ENCODE assay signal across 8 mouse cellular contexts in the genomic region with DNA sequence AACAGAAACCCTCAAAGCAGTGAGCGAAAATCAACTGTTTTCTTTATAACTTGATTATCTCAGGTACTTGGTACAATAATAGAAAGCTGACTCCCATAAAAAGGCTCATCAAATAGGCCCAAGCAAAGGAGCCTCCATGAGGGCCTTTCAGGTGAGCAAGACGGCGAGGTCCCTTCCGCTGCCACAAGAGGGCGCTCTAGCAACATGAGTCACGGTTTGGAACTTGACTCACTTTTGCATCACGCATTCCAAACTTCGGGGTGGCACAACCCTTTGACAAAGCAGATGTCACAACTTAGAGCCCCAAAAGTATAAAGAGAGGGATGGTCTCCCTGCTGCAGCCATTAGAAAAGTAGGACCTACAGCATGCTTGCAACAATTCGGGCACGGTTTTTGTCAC. TPM values are rescaled to one million over a fixed set of nuclear protein-coding genes. Genes with fewer than 3 reads are reported as not detected.
DNase-seq lines count a peak whose midpoint lies in the region; ATAC-seq lines count a peak whose summit lies in the region.

No protein-coding gene starts in this region.

- 17% methylated on average over 10 of the region's 10 CpGs for WGBS in forebrain, embryonic 14.5 days
- 16% methylated on average over 10 of the region's 10 CpGs for WGBS in forebrain, embryonic 16.5 days
- WGBS in heart, embryonic 15.5 days, result 18% methylated on average over 10 of the region's 10 CpGs

- no peaks in the 10 kb centered on the region for H3K27me3 ChIP-seq in forebrain, embryonic 14.5 days (replicated peaks; ENCODE audit: control insufficient read depth, insufficient read depth, low read length)
- 0 out of 2 replicates have a peak, but pooled peaks cover 3% of the 10 kb centered on the region for H3K27me3 ChIP-seq in forebrain, embryonic 16.5 days (replicated peaks; ENCODE audit: control insufficient read depth, insufficient read depth, low read length)
- no peaks in the 10 kb centered on the region for H3K27me3 ChIP-seq in heart, embryonic 15.5 days

- no peak for ATAC-seq in forebrain, embryonic 14.5 days
- ATAC-seq in forebrain, embryonic 16.5 days, result no peak
- ATAC-seq in heart, embryonic 15.5 days (replicated peaks; ENCODE audit: insufficient number of reproducible peaks, insufficient read depth, low FRiP score, low read depth), result no peak

- no peaks in the 10 kb centered on the region for H3K9me3 ChIP-seq in forebrain, embryonic 14.5 days (replicated peaks; ENCODE audit: control insufficient read depth, low read length)
- H3K9me3 ChIP-seq in forebrain, embryonic 16.5 days (ENCODE audit: control insufficient read depth, low read length), result no peaks in the 10 kb centered on the region
- no peaks in the 10 kb centered on the region for H3K9me3 ChIP-seq in heart, embryonic 15.5 days (replicated peaks)

- H3K36me3 ChIP-seq in forebrain, embryonic 14.5 days (ENCODE audit: control insufficient read depth, insufficient read depth, low read length), result no peaks in the 10 kb centered on the region
- H3K36me3 ChIP-seq in forebrain, embryonic 16.5 days (ENCODE audit: control insufficient read depth, insufficient read depth), result no peaks in the 10 kb centered on the region
- no peaks in the 10 kb centered on the region for H3K36me3 ChIP-seq in heart, embryonic 15.5 days

- H3K4me1 ChIP-seq in forebrain, embryonic 14.5 days (ENCODE audit: control insufficient read depth, insufficient read depth, low read length), result no peaks in the 10 kb centered on the region
- H3K4me1 ChIP-seq in forebrain, embryonic 16.5 days (replicated peaks; ENCODE audit: control insufficient read depth, insufficient read depth, low read length), result no peaks in the 10 kb centered on the region
- H3K4me1 ChIP-seq in heart, embryonic 15.5 days (replicated peaks), result no peaks in the 10 kb centered on the region

- no peak overlapping the region for H3K4me3 ChIP-seq in forebrain, embryonic 14.5 days (ENCODE audit: low read depth, low read length)
- H3K4me3 ChIP-seq in forebrain, embryonic 16.5 days (replicated peaks; ENCODE audit: low read length), result no peak overlapping the region
- no peak overlapping the region for H3K4me3 ChIP-seq in heart, embryonic 15.5 days

- H3K27ac ChIP-seq in forebrain, embryonic 14.5 days (ENCODE audit: low read depth, low read length), result no peak overlapping the region
- no peak overlapping the region for H3K27ac ChIP-seq in forebrain, embryonic 16.5 days (ENCODE audit: low read length)
- H3K27ac ChIP-seq in heart, embryonic 15.5 days, result no peak overlapping the region

- H3K9ac ChIP-seq in forebrain, embryonic 14.5 days (ENCODE audit: low read length), result no peak overlapping the region
- no peak overlapping the region for H3K9ac ChIP-seq in forebrain, embryonic 16.5 days (replicated peaks; ENCODE audit: low read depth, low read length)
- no peak overlapping the region for H3K9ac ChIP-seq in heart, embryonic 15.5 days

- DNase-seq in forebrain, embryonic 14.5 days (ENCODE audit: low spot score), result peak; percentile 86
- DNase-seq in adrenal gland, postnatal 10 days, result peak; percentile 93
- DNase-seq in embryo, embryonic 9.5 days (ENCODE audit: extremely low spot score), result peak; percentile 79
- DNase-seq in layer of hippocampus, postnatal 36 days, result peak; percentile 77 to 80
- DNase-seq in lung, postnatal 4 days, result peak; percentile 68 to 85
- DNase-seq in spleen, postnatal 14 days (ENCODE audit: low spot score in 2 of 2), result peak; percentile 70 to 89

- no peak overlapping the region for H3K4me2 ChIP-seq in forebrain, embryonic 14.5 days (ENCODE audit: low read length)
- no peak overlapping the region for H3K4me2 ChIP-seq in forebrain, embryonic 16.5 days (ENCODE audit: low read length)
- peak overlapping the region; percentile 16; the same call in 1 of the 2 replicates for H3K4me2 ChIP-seq in heart, embryonic 15.5 days

RNA-seq across cellular contexts. Expression of a gene that starts 5.9 kb away (rescaled TPM):
- 9.2 and 10.8 TPM in 2 replicates for polyA plus RNA-seq in forebrain, embryonic 14.5 days (2014; fragmentation: Nextera tagmentation; extraction: Ambion mirVana)
- 9.4 and 11.2 TPM in 2 replicates for polyA plus RNA-seq in forebrain, embryonic 16.5 days (2015; fragmentation: Nextera tagmentation; extraction: Ambion mirVana)
- total RNA-seq in adrenal gland, postnatal 10 days (2021), result 10 to 100 TPM in 1 of 2 experiments, 1 to 10 TPM in 1; 9.7 to 12.4 TPM
- polyA plus RNA-seq in heart, embryonic 15.5 days (2015; fragmentation: Nextera tagmentation; extraction: Ambion mirVana), result 11.1 and 12.9 TPM in 2 replicates
- 100 to 1,000 TPM in 1 of 2 experiments, 10 to 100 TPM in 1; 95.3 to 103 TPM for total RNA-seq in layer of hippocampus, postnatal 36 days (2021)

RNA-seq across cellular contexts. Expression of a gene that starts 20.6 kb away (rescaled TPM):
- 8.9 and 10.8 TPM in 2 replicates for polyA plus RNA-seq in forebrain, embryonic 14.5 days (2014; fragmentation: Nextera tagmentation; extraction: Ambion mirVana)
- polyA plus RNA-seq in forebrain, embryonic 16.5 days (2015; fragmentation: Nextera tagmentation; extraction: Ambion mirVana), result 13.0 and 15.0 TPM in 2 replicates
- total RNA-seq in adrenal gland, postnatal 10 days (2021), result 10 to 100 TPM; 22.2 to 26.8 TPM
- 12.6 and 13.7 TPM in 2 replicates for polyA plus RNA-seq in heart, embryonic 15.5 days (2015; fragmentation: Nextera tagmentation; extraction: Ambion mirVana)
- 10 to 100 TPM; 38.0 to 42.0 TPM for total RNA-seq in layer of hippocampus, postnatal 36 days (2021)
